Mouse (Mus musculus): ENCODE data around the gene Itih2. TPM values are rescaled to one million over a fixed set of nuclear protein-coding genes. Genes with fewer than 3 reads are reported as not detected.

The Itih2 gene
- polyA plus RNA-seq, 1 experiment from 2014 or later, result 2.7 TPM

GRCm38 (mm10) chr2:10119276-10119675 lies 11.9 kb downstream of the Itih2 start:
- H3K9me3 ChIP-seq (ENCODE audit: low read depth, low read length), result no peaks in the 10 kb centered on the region
- ATAC-seq (ENCODE audit: insufficient read depth), result no peak
- no peak overlapping the region for H3K9ac ChIP-seq
- TF ChIP-seq CTCF (IDR thresholded peaks at IDR 0.05; ENCODE audit: low read depth), result no peak
- H3K4me3 ChIP-seq (ENCODE audit: low read depth, low read length), result no peak overlapping the region
- H3K36me3 ChIP-seq (ENCODE audit: insufficient read depth), result no peaks in the 10 kb centered on the region
- H3K4me1 ChIP-seq (ENCODE audit: insufficient read depth), result no peaks in the 10 kb centered on the region
- 70% methylated on average over 8 of the region's 8 CpGs for WGBS
- H3K27ac ChIP-seq (ENCODE audit: low read depth), result no peak overlapping the region
- no peak overlapping the region for H3K4me2 ChIP-seq
- no peak for DNase-seq
- no peaks in the 10 kb centered on the region for H3K27me3 ChIP-seq (ENCODE audit: insufficient read depth, low read length)

GRCm38 (mm10) chr2:10118751-10119150 lies 12.4 kb downstream of the Itih2 start:
- no peak for DNase-seq
- 56% methylated on average over 1 of the region's 1 CpGs for WGBS
- H3K27me3 ChIP-seq (ENCODE audit: insufficient read depth, low read length), result no peaks in the 10 kb centered on the region
- no peak for TF ChIP-seq CTCF (IDR thresholded peaks at IDR 0.05; ENCODE audit: low read depth)
- H3K9me3 ChIP-seq (ENCODE audit: low read depth, low read length), result no peaks in the 10 kb centered on the region
- no peak overlapping the region for H3K4me3 ChIP-seq (ENCODE audit: low read depth, low read length)
- H3K4me2 ChIP-seq, result no peak overlapping the region
- no peak for ATAC-seq (ENCODE audit: insufficient read depth)
- no peaks in the 10 kb centered on the region for H3K36me3 ChIP-seq (ENCODE audit: insufficient read depth)
- H3K27ac ChIP-seq (ENCODE audit: low read depth), result no peak overlapping the region
- no peak overlapping the region for H3K9ac ChIP-seq
- no peaks in the 10 kb centered on the region for H3K4me1 ChIP-seq (ENCODE audit: insufficient read depth)

GRCm38 (mm10) chr2:10108535-10109189 lies 22.5 kb downstream of the Itih2 start:
- Histone ChIP-seq H3K27ac (ENCODE audit: low read depth) (no peak overlapping the region), H3K4me2 (no peak overlapping the region), H3K27me3 (ENCODE audit: insufficient read depth, low read length) (no peaks in the 10 kb centered on the region), H3K9me3 (ENCODE audit: low read depth, low read length) (no peaks in the 10 kb centered on the region), H3K4me1 (ENCODE audit: insufficient read depth) (no peaks in the 10 kb centered on the region), H3K9ac (no peak overlapping the region), H3K4me3 (ENCODE audit: low read depth, low read length) (no peak overlapping the region), H3K36me3 (ENCODE audit: insufficient read depth) (no peaks in the 10 kb centered on the region)
- no peak for ATAC-seq (ENCODE audit: insufficient read depth)
- 73% methylated on average over 6 of the region's 6 CpGs for WGBS
- TF ChIP-seq CTCF (IDR thresholded peaks at IDR 0.05; ENCODE audit: low read depth), result no peak
- DNase-seq, result peak; percentile 13

GRCm38 (mm10) chr2:10101180-10101579 lies 30.0 kb downstream of the Itih2 start:
- peak; percentile 89 for TF ChIP-seq CTCF (IDR thresholded peaks at IDR 0.05; ENCODE audit: low read depth)
- Histone ChIP-seq H3K4me3 (ENCODE audit: low read depth, low read length) (no peak overlapping the region), H3K4me2 (no peak overlapping the region), H3K27me3 (ENCODE audit: insufficient read depth, low read length) (no peaks in the 10 kb centered on the region), H3K36me3 (ENCODE audit: insufficient read depth) (no peaks in the 10 kb centered on the region), H3K9me3 (ENCODE audit: low read depth, low read length) (no peaks in the 10 kb centered on the region), H3K27ac (ENCODE audit: low read depth) (no peak overlapping the region), H3K9ac (no peak overlapping the region), H3K4me1 (ENCODE audit: insufficient read depth) (no peaks in the 10 kb centered on the region)
- 42% methylated on average over 6 of the region's 6 CpGs for WGBS
- DNase-seq, result peak; percentile 70
- peak; percentile 18; the same call in 1 of the 2 replicates for ATAC-seq (ENCODE audit: insufficient read depth)

- H3K4me1 ChIP-seq (ENCODE audit: insufficient read depth), result no peaks in the 10 kb centered on the region
- H3K27ac ChIP-seq (ENCODE audit: low read depth), result no peak overlapping the region
- no peak overlapping the region for H3K9ac ChIP-seq
- TF ChIP-seq CTCF (IDR thresholded peaks at IDR 0.05; ENCODE audit: low read depth), result no peak
- no peak overlapping the region for H3K4me3 ChIP-seq (ENCODE audit: low read depth, low read length)
- DNase-seq (no peak), ATAC-seq (ENCODE audit: insufficient read depth) (no peak)
- H3K36me3 ChIP-seq (ENCODE audit: insufficient read depth), result no peaks in the 10 kb centered on the region
- H3K9me3 ChIP-seq (ENCODE audit: low read depth, low read length), result no peaks in the 10 kb centered on the region
- no peaks in the 10 kb centered on the region for H3K27me3 ChIP-seq (ENCODE audit: insufficient read depth, low read length)
- 43% methylated on average over 2 of the region's 2 CpGs for WGBS
- H3K4me2 ChIP-seq, result no peak overlapping the region
Observed at GRCm38 (mm10) chr2:10100471-10100870, 30.7 kb downstream of the Itih2 start.

- ATAC-seq (ENCODE audit: insufficient read depth), result peak; percentile 32; the same call in 1 of the 2 replicates
Observed at GRCm38 (mm10) chr2:10098598-10099215, 32.5 kb downstream of the Itih2 start.

GRCm38 (mm10) chr2:10094327-10095100 lies 36.7 kb downstream of the Itih2 start:
- H3K4me1 ChIP-seq (ENCODE audit: insufficient read depth), result no peaks in the 10 kb centered on the region
- 75% methylated on average over 14 of the region's 14 CpGs for WGBS
- H3K9ac ChIP-seq, result no peak overlapping the region
- TF ChIP-seq CTCF (IDR thresholded peaks at IDR 0.05; ENCODE audit: low read depth), result no peak
- H3K27ac ChIP-seq (ENCODE audit: low read depth), result no peak overlapping the region
- H3K9me3 ChIP-seq (ENCODE audit: low read depth, low read length), result no peaks in the 10 kb centered on the region
- no peaks in the 10 kb centered on the region for H3K27me3 ChIP-seq (ENCODE audit: insufficient read depth, low read length)
- H3K4me3 ChIP-seq (ENCODE audit: low read depth, low read length), result no peak overlapping the region
- no peak overlapping the region for H3K4me2 ChIP-seq
- peaks cover 34% of the 10 kb centered on the region for H3K36me3 ChIP-seq (ENCODE audit: insufficient read depth)
- no peak for DNase-seq
- no peak for ATAC-seq (ENCODE audit: insufficient read depth)

More at GRCm38 (mm10) chr2:10098598-10099215, 32.5 kb downstream of the Itih2 start:
- H3K27me3 ChIP-seq (ENCODE audit: insufficient read depth, low read length), result no peaks in the 10 kb centered on the region
- 31% methylated on average over 9 of the region's 9 CpGs for WGBS
- H3K9ac ChIP-seq, result no peak overlapping the region
- TF ChIP-seq CTCF (IDR thresholded peaks at IDR 0.05; ENCODE audit: low read depth), result peak; percentile 74
- H3K27ac ChIP-seq (ENCODE audit: low read depth), result no peak overlapping the region
- no peaks in the 10 kb centered on the region for H3K4me1 ChIP-seq (ENCODE audit: insufficient read depth)
- peak; percentile 81 for DNase-seq
- no peak overlapping the region for H3K4me2 ChIP-seq
- H3K9me3 ChIP-seq (ENCODE audit: low read depth, low read length), result no peaks in the 10 kb centered on the region
- H3K36me3 ChIP-seq (ENCODE audit: insufficient read depth), result no peaks in the 10 kb centered on the region
- H3K4me3 ChIP-seq (ENCODE audit: low read depth, low read length), result no peak overlapping the region
